Mouse (Mus musculus): ENCODE data around the gene Slc4a11. TPM values are rescaled to one million over a fixed set of nuclear protein-coding genes. Genes with fewer than 3 reads are reported as not detected.
A peak's percentile ranks its signal among the peaks of the same experiment; 100 is the strongest.

Gene Slc4a11
- polyA plus RNA-seq, 2 experiments: 2.0 to 3.4 TPM

GRCm38 (mm10) chr2:130635847-130636246 lies 61.5 kb downstream of the Slc4a11 start:
- ATAC-seq (ENCODE audit: low FRiP score, low read depth): 0 out of 2 replicates have a peak, but pooled peaks have one; percentile 24
- no peaks in the 10 kb centered on the region for H3K9me3 ChIP-seq (ENCODE audit: control insufficient read depth, low read length)
- H3K9ac ChIP-seq (ENCODE audit: low read depth, low read length, severe bottlenecking): 0 out of 2 replicates have a peak overlapping the region, but pooled peaks have one; percentile 49
- no peak overlapping the region for H3K27ac ChIP-seq (replicated peaks; ENCODE audit: low read depth, low read length)
- no peak for DNase-seq (ENCODE audit: low spot score)
- peaks cover 12% of the 10 kb centered on the region for H3K4me1 ChIP-seq (ENCODE audit: control insufficient read depth, insufficient read depth, low read length)
- no peak for TF ChIP-seq POLR2A (IDR thresholded peaks at IDR 0.05; ENCODE audit: borderline replicate concordance, extremely low read depth, insufficient read depth, insufficient read length)
- peaks cover 30% of the 10 kb centered on the region for H3K27me3 ChIP-seq (ENCODE audit: control insufficient read depth, insufficient read depth, low read length)
- H3K4me3 ChIP-seq (replicated peaks; ENCODE audit: low read length): peak overlapping the region; percentile 42
- H3K4me2 ChIP-seq (replicated peaks; ENCODE audit: low read depth, low read length, severe bottlenecking): peak overlapping the region; percentile 82; the same call in 1 of the 2 replicates
- WGBS: 19% methylated on average over 18 of the region's 21 CpGs
- H3K36me3 ChIP-seq (ENCODE audit: control insufficient read depth, insufficient read depth, low read length): no peaks in the 10 kb centered on the region; the same call in 1 of the 2 replicates

GRCm38 (mm10) chr2:130634739-130635411 lies 62.4 kb downstream of the Slc4a11 start:
- H3K9ac ChIP-seq (ENCODE audit: low read depth, low read length, severe bottlenecking): peak overlapping the region; percentile 49
- no peaks in the 10 kb centered on the region; the same call in 1 of the 2 replicates for H3K36me3 ChIP-seq (ENCODE audit: control insufficient read depth, insufficient read depth, low read length)
- H3K27ac ChIP-seq (replicated peaks; ENCODE audit: low read depth, low read length): no peak overlapping the region
- H3K4me1 ChIP-seq (ENCODE audit: control insufficient read depth, insufficient read depth, low read length): peaks cover 12% of the 10 kb centered on the region
- H3K9me3 ChIP-seq (ENCODE audit: control insufficient read depth, low read length): no peaks in the 10 kb centered on the region
- DNase-seq (ENCODE audit: low spot score): no peak
- WGBS: 2% methylated on average over 37 of the region's 38 CpGs
- peak; percentile 44; the same call in 1 of the 2 replicates for ATAC-seq (ENCODE audit: low FRiP score, low read depth)
- H3K4me2 ChIP-seq (replicated peaks; ENCODE audit: low read depth, low read length, severe bottlenecking): peak overlapping the region; percentile 82
- peaks cover 30% of the 10 kb centered on the region for H3K27me3 ChIP-seq (ENCODE audit: control insufficient read depth, insufficient read depth, low read length)
- TF ChIP-seq POLR2A (IDR thresholded peaks at IDR 0.05; ENCODE audit: borderline replicate concordance, extremely low read depth, insufficient read depth, insufficient read length): no peak
- H3K4me3 ChIP-seq (replicated peaks; ENCODE audit: low read length): peak overlapping the region; percentile 42

Other genes with a start within 250 kb of the Slc4a11 start
- gene Ptpra, start 247.2 kb downstream of the Slc4a11 start, polyA plus RNA-seq (2012; rRNA removed): 81.7 and 94.9 TPM in 2 replicates
- 118 and 124 TPM in 2 replicates for gene Ptpra, start 247.2 kb downstream of the Slc4a11 start, polyA plus RNA-seq (2014; fragmentation: Nextera tagmentation; extraction: Ambion mirVana)
- gene Mrps26, start 133.8 kb downstream of the Slc4a11 start, polyA plus RNA-seq (2012; rRNA removed): 57.7 and 77.9 TPM in 2 replicates
- 102 and 104 TPM in 2 replicates for gene Mrps26, start 133.8 kb downstream of the Slc4a11 start, polyA plus RNA-seq (2014; fragmentation: Nextera tagmentation; extraction: Ambion mirVana)
- gene Oxt, start 121.3 kb downstream of the Slc4a11 start, polyA plus RNA-seq (2012; rRNA removed): 0.19 and 0.68 TPM in 2 replicates
- gene Oxt, start 121.3 kb downstream of the Slc4a11 start, polyA plus RNA-seq (2014; fragmentation: Nextera tagmentation; extraction: Ambion mirVana): not detected in 2 replicates
- 0.13 TPM in 1 of 2 replicates, not detected in the other for gene Avp, start 115.0 kb downstream of the Slc4a11 start, polyA plus RNA-seq (2012; rRNA removed)
- gene Avp, start 115.0 kb downstream of the Slc4a11 start, polyA plus RNA-seq (2014; fragmentation: Nextera tagmentation; extraction: Ambion mirVana): not detected in 2 replicates
- 5.7 and 6.1 TPM in 2 replicates for gene Fastkd5, start 67.5 kb downstream of the Slc4a11 start, polyA plus RNA-seq (2012; rRNA removed)
- gene Fastkd5, start 67.5 kb downstream of the Slc4a11 start, polyA plus RNA-seq (2014; fragmentation: Nextera tagmentation; extraction: Ambion mirVana): 14.2 and 15.0 TPM in 2 replicates
- gene Ubox5, start 67.5 kb downstream of the Slc4a11 start, polyA plus RNA-seq (2012; rRNA removed): 11.8 and 14.1 TPM in 2 replicates
- 14.3 and 15.0 TPM in 2 replicates for gene Ubox5, start 67.5 kb downstream of the Slc4a11 start, polyA plus RNA-seq (2014; fragmentation: Nextera tagmentation; extraction: Ambion mirVana)
- gene Lzts3, start 54.7 kb downstream of the Slc4a11 start, polyA plus RNA-seq (2012; rRNA removed): 14.6 and 16.2 TPM in 2 replicates
- gene Lzts3, start 54.7 kb downstream of the Slc4a11 start, polyA plus RNA-seq (2014; fragmentation: Nextera tagmentation; extraction: Ambion mirVana): 1.1 and 1.4 TPM in 2 replicates
- gene Ddrgk1, start 32.9 kb downstream of the Slc4a11 start, polyA plus RNA-seq (2012; rRNA removed): 48.0 and 58.5 TPM in 2 replicates
- gene Ddrgk1, start 32.9 kb downstream of the Slc4a11 start, polyA plus RNA-seq (2014; fragmentation: Nextera tagmentation; extraction: Ambion mirVana): 53.7 and 66.3 TPM in 2 replicates
- 81.7 and 82.6 TPM in 2 replicates for gene Itpa, start 29.9 kb downstream of the Slc4a11 start, polyA plus RNA-seq (2012; rRNA removed)
- 99.4 and 104 TPM in 2 replicates for gene Itpa, start 29.9 kb downstream of the Slc4a11 start, polyA plus RNA-seq (2014; fragmentation: Nextera tagmentation; extraction: Ambion mirVana)
- 33.8 and 44.3 TPM in 2 replicates for gene 4930402H24Rik, start 208.9 kb upstream of the Slc4a11 start, polyA plus RNA-seq (2012; rRNA removed)
- 29.1 and 41.3 TPM in 2 replicates for gene 4930402H24Rik, start 208.9 kb upstream of the Slc4a11 start, polyA plus RNA-seq (2014; fragmentation: Nextera tagmentation; extraction: Ambion mirVana)
- 17.9 and 19.4 TPM in 2 replicates for gene Atrn, start 209.0 kb upstream of the Slc4a11 start, polyA plus RNA-seq (2012; rRNA removed)
- gene Atrn, start 209.0 kb upstream of the Slc4a11 start, polyA plus RNA-seq (2014; fragmentation: Nextera tagmentation; extraction: Ambion mirVana): 11.5 and 13.5 TPM in 2 replicates